Mouse (Mus musculus) gastrocnemius, postnatal 25 days (tissue): ENCODE measurements around the gene Romo1. TPM values are rescaled to one million over a fixed set of nuclear protein-coding genes. Genes with fewer than 3 reads are reported as not detected.
"Not testable (repeated sequence)": the region's sequence is repeated elsewhere in the genome, so short reads cannot be mapped to it uniquely, and the experiment has no call there.

Experiments used
- DNase-seq: peaks from one replicate; pipeline ENCODE4 v3.0.0; 2022
- total RNA-seq, 2 experiments: library from RNA; stranded (reverse); gene quantifications; 1 replicate in 1 of 2; 2 replicates in 1 of 2; pipeline ENCODE4 v1.2.3; 2021

The Romo1 gene
- total RNA-seq, 2 experiments from 2014 or later, result 206 to 210 TPM

DNA sequence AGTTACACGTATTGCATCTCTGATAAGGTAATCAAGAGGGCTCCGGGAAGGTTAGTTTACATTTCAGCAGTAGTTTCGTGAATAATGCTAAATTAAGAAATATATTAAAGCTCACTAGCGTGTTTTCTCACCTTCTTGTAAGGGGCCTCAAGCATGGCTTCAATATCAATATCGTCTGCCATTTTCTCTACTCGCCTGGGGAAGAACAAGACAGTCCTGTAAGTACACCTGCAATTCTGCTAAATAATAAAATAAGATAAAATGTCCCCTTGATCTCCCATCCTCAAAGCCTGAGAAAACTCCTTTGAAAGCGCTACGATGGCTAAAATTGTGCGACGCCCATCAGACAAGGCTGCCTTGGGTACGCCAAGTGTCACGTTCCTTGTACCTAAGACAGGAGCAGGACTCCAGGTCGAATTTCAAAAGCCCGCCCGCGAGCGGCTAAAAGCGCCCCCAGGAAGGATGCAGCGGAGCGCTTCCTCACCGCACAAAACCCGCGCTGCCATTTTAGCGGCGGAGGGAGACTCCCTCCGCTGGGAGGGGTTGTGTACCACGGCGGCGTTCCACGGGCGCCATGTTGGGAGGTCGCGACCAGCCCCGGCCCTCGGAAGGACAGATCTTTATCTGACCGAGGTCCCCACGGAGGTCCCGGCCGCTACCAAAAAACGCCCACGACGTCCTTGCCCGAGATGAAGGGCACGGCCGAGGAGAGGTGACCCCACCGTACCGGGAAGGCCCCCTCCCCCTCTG lies 35.4 kb downstream of the Romo1 start:
- DNase-seq, result peak; percentile 76

DNA sequence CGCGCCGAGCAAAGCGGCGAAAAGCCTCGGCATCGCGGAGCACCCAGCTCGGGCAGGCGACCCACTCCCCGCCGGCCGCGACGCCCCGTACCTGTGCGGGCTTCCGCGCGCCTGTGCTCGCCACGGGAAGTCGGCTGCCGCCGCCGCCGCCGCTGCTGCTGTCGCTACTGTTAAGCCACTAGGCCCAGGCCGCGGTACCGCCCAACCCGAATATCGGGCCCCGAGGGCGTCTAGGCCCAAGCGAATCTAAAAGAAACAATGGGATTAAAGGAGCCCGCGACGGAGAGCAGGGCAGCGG lies 35.9 kb downstream of the Romo1 start:
- DNase-seq, result no peak

DNA sequence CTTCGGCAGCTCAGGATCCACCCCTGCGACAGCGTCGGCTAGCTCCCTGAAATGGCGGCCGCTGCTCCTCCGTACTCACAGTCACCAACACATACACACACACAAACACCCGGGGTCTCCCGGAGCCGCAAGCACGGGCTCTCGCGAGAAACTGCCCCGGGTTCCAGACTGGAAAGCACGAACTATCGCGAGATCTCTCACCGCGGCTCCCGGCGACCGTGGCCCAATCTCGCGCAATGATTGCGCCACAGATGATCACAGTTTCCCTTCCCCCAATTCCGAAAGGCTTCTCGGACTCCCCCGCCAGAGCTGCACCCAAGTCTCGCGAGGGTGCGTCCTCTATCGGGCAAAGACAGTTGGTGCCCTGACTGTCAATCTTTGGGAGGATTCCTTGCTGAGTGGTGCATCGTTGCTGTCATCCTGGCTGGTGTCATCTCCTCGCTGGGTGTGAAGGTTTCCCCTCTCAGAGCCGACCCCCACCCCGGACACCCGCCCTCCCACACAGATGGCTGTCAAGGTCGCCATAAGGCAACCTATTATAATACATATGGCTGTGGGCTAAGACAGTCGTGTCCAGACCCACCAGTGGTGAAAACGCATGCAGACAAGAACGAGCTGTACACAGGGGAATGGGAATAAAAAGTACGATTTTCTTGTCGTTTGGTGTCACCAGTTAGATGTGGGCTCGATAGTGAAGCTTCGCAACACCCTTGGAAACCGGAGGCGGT lies 36.4 kb downstream of the Romo1 start, which contains the start of gene Rbm39:
Gene Rbm39 (minus strand): TSS at position 145 of the 728 bp plus-strand sequence.
- peak; percentile 100 for DNase-seq

DNA sequence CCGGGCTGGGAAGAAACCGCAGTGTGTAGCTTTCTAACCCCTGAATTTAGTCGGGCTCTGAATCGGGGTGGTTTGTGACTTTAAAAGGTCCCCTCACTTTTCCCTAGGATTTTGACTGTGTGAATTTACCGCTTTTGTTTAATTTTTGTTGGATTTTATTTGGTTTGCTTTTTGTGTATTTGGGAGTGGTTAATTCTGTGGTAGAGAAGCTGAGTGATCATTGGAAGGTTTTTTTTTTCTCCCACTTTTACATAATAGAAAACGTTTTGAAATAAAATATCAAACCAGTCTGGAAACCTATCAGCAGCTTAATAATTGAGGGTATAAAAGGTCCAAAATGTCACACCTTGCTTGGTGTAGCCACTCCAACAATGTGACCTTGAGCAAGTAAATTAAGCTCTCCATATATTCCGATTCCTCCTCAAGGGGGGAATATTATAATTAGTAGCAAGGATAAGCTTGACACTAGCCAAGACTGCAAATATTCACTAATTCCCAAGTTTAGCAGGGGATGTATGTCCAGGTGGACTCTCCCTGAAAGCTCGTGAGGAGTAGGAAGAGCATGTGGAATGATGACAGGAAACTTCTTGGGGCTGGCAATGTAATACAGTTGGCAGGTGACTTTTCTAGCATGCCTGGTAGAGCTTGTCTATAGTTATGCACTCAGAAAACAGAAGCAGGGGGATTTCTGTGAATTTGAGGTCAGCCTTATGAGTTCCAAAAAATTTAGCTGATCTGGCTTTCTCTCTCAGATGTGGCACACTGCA lies 37.2 kb downstream of the Romo1 start:
- DNase-seq, result no peak

DNA sequence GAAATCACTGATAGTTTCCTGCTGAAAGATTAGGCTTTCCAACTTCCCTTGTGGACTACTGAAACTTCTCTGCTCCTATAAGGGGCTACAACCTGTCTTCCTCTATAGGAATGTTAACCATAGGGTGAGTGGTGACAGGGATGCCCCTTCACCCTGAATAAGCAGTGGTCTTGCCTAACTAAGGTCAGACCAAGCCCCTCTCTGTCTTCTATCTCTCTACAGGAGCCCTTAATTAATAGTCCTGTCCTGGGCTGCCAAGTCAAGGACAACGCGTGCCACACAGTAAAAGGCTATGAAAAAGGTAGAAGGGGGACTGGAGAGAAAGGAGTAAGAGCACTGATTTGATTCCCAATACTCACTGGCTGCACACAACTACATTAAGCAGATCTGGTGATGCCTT lies 37.8 kb downstream of the Romo1 start:
- DNase-seq, result no peak

DNA sequence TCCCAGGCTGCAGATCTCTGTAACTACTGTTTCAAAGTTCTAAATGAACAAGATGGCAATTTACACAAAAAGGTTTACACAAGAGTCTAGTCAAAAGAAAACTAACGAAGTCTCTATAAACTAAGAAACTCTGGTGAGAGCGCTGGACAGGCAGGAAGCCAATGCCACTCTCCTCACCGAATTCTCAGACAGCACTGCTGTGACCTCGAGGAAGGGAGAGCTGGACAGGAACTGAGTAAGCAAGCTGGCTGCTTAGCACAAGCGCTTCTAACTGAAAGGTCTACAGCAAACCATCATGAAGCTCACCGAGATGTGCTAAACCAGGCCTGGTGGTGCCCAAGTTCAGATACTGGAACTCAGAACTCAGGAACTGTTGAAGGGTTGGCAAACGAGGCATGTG lies 45.4 kb downstream of the Romo1 start:
- DNase-seq, result not testable (repeated sequence)

DNA sequence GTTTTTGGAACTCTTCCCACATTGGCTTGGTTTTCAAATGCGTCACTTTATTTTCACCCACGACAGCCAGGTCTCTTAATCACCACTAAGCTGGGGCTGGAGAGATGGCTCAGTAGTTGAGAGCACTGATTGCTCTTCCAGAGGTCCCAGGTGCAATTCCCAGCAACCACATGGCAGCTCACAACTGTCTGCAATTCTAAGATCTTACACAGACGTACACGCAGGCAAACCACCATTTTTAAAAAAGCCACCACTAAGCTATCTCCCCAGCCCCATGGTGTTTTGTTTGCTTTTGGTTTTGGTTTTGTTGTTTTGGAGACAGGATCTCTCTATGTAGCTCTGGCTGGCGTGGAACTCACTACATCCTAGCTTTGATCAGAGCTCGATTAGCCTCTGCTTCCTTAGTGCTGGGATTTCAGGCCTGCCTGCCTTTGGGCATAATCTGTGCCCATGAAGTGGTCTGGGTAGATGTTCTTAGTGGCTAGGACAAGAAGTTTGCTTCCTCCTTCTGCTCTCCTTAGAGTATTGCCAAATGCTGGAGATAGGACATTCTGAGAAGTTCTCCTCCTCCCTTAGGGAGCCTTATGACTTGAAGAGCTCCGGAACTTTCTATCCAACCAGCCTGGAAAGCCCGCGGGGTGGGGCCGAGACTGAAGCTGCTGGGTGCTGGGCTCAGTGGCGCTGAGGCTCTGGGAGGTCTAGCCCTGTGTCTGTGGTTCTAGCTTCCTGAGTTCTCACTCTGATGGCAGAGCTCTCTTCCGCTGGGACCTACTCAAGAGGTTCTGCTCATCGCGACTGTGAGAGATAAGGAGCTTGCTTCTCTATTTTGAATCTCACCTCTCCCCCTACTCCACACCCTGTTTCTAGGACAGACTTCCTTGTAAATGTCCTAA lies 46.4 kb downstream of the Romo1 start:
- peak; percentile 33 for DNase-seq

DNA sequence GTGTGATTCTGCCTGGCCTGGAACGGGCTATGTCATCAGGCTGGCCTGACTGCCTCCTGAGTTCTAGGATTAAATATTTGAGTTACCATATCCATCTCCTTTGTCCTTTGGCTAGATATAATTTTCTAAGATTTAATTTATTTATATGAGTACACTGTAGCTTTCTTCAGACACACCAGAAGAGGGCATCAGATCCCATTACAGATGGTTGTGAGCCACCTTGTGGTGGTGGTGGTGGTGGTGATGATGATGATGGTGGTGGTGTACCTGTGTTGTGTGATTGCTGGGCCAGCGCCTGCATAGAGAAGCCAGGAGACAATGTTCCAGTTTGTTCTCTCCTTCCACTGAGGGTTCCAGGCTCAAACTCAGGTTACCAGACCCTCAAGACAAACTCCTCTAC lies 47.7 kb downstream of the Romo1 start:
- no peak for DNase-seq

DNA sequence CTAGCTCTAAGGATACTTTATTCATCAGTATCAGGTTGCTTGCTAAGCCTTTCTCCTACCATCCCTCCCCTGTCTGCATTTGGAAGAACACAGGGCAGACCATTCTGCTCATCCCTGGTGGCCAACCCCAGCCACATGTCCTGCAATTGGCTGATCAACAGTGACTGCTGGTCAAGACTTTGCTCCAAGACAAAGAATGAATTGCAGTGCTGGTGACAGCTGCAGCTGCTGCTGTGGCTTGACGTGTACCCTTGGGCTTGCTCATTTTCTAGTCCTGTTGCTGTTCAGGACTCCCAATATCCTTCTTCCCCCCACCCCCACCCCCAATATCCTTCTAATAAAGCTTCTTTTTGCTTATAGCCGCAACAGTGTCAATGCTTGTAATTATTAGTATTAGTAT lies 48.2 kb downstream of the Romo1 start:
- no peak for DNase-seq

DNA sequence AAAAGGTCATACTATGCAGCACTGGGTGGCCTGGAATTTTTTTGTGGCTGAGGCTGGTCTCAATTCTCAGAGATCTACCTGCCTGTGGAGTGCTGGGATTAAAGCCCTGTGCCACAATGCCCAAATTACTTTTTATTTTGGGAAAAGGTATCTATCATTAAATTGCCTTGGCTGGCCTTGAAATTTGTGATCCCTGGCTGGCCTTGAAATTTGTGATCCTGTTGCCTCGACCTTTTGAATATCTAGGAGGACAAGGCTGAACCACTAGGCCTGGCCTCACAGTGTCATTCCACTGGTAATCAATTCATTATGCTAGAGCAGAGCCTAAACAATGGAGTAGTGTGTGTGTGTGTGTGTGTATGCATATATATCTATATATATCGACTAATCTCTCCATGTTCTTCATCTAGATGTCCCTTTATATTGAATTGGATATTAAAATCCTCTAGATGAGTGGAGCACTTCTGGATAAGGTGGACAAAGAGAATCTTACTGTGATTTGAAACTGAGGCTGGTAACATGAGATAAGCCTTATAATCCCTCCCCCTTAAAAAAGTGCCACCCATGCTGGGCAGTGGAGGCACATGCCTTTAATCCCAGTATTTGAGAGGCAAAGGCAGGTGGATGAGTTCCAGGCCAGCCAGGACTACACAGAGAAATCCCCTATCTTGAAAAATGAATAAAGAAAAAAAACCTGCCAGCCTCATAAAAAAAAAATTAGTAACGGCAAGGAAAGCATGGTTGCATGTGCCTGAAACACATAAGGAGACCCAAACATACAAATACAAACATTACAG lies 49.4 kb downstream of the Romo1 start:
- no peak for DNase-seq

DNA sequence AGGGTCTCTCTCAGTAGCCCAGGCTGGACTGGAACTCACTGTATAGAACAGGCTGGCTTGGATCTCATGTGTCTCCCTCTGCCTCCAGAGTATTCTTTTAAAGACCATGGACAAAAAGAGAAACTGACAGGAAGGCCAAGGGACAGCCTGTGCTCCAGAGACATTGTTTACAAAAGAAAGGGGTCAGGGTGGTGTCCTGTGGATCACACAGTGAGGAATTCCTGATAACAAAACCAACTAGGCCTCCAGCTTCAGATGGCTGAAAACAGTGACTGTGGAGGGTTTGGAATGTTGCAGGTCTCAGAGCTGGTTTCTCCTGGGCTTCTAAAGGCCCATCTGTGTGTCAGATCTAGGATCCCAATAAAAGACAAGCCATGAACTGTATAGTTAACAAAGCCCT lies 50.7 kb downstream of the Romo1 start:
- DNase-seq, result no peak

Other genes starting within 250 kb of the Romo1 start
- gene Uqcc1, start 213.7 kb upstream of the Romo1 start, total RNA-seq, result 100 to 1,000 TPM; 140 to 156 TPM
- not detected for gene Gm15557, start 203.3 kb upstream of the Romo1 start, total RNA-seq
- gene Gdf5, start 198.7 kb upstream of the Romo1 start, total RNA-seq, result not detected
- 1 to 10 TPM; 3.6 to 5.9 TPM for gene Cep250, start 187.6 kb upstream of the Romo1 start, total RNA-seq
- gene 6430550D23Rik, start 136.1 kb upstream of the Romo1 start, total RNA-seq, result under 1 TPM; 0.51 to 0.54 TPM
- 10 to 100 TPM; 44.6 to 51.7 TPM for gene Ergic3, start 136.0 kb upstream of the Romo1 start, total RNA-seq
- not detected for gene Fer1l4, start 91.1 kb upstream of the Romo1 start, total RNA-seq
- gene Spag4, start 78.9 kb upstream of the Romo1 start, total RNA-seq, result under 1 TPM; 0.13 to 0.31 TPM
- gene Cpne1, start 32.1 kb upstream of the Romo1 start, total RNA-seq, result 10 to 100 TPM in 1 of 2 experiments, 1 to 10 TPM in 1; 8.2 to 10.9 TPM
- gene Rbm12, start 32.1 kb upstream of the Romo1 start, total RNA-seq, result 1 to 10 TPM; 6.3 TPM
- gene Gm28036, start 16.9 kb upstream of the Romo1 start, total RNA-seq, result 1 to 10 TPM; 4.9 to 5.6 TPM
- gene Nfs1, start 147 bp downstream of the Romo1 start, total RNA-seq, result 10 to 100 TPM; 74.2 to 80.6 TPM
- gene Rbm39, start 36.2 kb downstream of the Romo1 start, total RNA-seq, result 10 to 100 TPM; 95.5 to 96.8 TPM
- gene Phf20, start 52.4 kb downstream of the Romo1 start, total RNA-seq, result 10 to 100 TPM; 20.1 to 20.8 TPM
- gene Cnbd2, start 168.3 kb downstream of the Romo1 start, total RNA-seq, result under 1 TPM; 0.84 to 0.91 TPM
- 10 to 100 TPM; 58.5 to 59.5 TPM for gene Scand1, start 168.7 kb downstream of the Romo1 start, total RNA-seq